Mouse (Mus musculus) hematopoietic stem cell, adult 5-6 weeks (primary cell): Measurements from ENCODE around the gene Camsap2. TPM values are rescaled to one million over a fixed set of nuclear protein-coding genes. Genes with fewer than 3 reads are reported as not detected.

Experiments used
- ATAC-seq, 2 experiments: fragments of 125-278 bp in 1 of 2; replicated peaks in 1 of 2; 2 replicates each; pipeline ENCODE4 v1.8.0; 2016 to 2017; ENCODE audit warnings: inconsistent platforms in 2 of 2, mild to moderate bottlenecking in 2 of 2, moderate number of reproducible peaks in 2 of 2, low read depth in 1 of 2, moderate TSS enrichment in 1 of 2; ENCODE audit not compliant: low FRiP score in 2 of 2, poor library complexity in 2 of 2, severe bottlenecking in 2 of 2, insufficient read depth in 1 of 2, low TSS enrichment in 1 of 2
- total RNA-seq: library from RNA; stranded (forward); fragments of 172-1452, 232-1000 nt; gene quantifications from 2 replicates; pipeline ENCODE4 v1.2.3, GENCODE M21; 2017

The Camsap2 gene
- total RNA-seq, 1 experiment from 2014 or later: 22.9 TPM

- no peak for ATAC-seq
Observed at GRCm38 (mm10) chr1:136347140-136347539, 1.2 kb upstream of the Camsap2 start.

GRCm38 (mm10) chr1:136346373-136347035, 600 bp upstream of the Camsap2 start:
- ATAC-seq: peak; percentile 8 to 38; a peak in 2 of 4 replicates

DNA sequence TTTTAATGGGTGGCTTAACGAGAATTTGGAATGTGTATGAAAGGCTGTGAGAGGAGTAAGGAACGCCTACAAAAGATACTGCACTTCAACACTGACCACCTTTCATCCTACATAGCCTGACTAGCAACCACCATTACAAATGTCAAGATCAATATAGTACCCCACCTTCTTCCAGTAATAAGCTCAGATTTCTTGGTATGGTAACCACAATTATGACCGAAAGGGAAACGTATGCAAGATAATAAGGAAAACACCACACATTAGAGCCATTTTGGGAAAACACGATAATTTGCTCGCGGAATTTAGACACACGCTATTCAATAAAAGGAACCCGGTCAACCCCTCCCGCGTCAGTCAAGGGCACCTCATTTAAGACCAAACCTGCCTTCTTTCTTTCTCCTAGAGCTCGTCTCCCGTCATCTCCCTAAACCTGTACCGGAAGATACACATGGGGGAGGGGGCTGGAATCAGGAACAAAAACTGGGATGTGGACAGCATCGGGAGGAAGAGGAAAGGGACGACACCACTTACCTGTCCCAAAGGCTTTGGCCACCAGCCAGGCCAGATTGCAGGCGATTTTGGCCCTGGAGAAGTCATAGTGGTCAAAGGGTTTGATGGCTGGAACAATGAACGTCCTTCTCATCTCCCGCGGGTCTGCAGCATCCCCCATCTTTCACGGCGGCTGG, 993 bp downstream of the Camsap2 start:
- no peak for ATAC-seq

DNA sequence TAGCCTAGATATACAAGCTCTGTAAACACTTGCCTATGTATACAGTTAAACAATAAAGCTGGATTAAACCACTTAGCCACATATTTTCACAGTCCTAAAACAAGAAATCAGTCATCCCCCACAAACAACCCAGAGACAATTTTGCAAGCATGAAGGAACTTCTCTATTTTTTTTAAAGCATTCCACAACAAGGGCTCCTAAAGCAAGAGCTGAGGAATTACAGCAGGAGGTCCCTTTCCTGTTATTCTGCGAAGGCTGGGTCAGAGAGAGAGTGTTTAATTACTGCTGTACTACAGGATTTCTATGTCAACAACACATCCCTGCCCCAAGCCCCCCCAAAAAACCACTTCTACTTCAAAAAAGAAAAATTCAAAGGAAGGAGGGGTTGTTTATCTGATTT, 1.6 kb downstream of the Camsap2 start:
- no peak for ATAC-seq

DNA sequence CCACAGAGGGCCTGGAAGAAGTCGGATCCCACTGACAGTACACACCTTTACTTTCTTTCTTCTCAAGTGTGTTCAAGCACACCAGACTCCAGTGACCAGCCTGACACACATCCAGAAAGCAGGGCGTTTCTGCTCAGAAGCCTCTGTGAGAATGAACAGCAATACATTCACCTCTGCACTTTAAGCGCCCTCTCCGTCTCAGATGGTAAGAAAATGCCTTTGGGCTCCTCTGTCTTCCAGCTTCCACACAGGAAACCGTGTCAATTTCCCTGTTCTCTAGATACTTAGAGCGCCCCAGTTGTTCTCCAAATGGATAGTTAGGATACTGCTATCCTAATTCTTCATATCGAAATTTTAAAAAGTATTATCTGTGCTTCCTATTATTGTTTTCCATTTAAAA, 2.2 kb downstream of the Camsap2 start:
- ATAC-seq: no peak

- peak in 1 of 2 experiments; percentile 17; a peak in 1 of 4 replicates for ATAC-seq
Observed at GRCm38 (mm10) chr1:136340541-136340940, 5.4 kb downstream of the Camsap2 start.

GRCm38 (mm10) chr1:136334743-136335142, 11.2 kb downstream of the Camsap2 start:
- ATAC-seq: no peak

GRCm38 (mm10) chr1:136333512-136333911, 12.4 kb downstream of the Camsap2 start:
- ATAC-seq: no peak

- ATAC-seq: no peak
Observed at GRCm38 (mm10) chr1:136333071-136333470, 12.8 kb downstream of the Camsap2 start.

- ATAC-seq: no peak; a peak in 1 of 4 replicates
Observed at GRCm38 (mm10) chr1:136331836-136332235, 14.1 kb downstream of the Camsap2 start.

GRCm38 (mm10) chr1:136329426-136329825, 16.5 kb downstream of the Camsap2 start:
- ATAC-seq: no peak

GRCm38 (mm10) chr1:136328640-136329039, 17.3 kb downstream of the Camsap2 start:
- no peak for ATAC-seq

- ATAC-seq: no peak
Observed at GRCm38 (mm10) chr1:136327638-136328037, 18.3 kb downstream of the Camsap2 start.

DNA sequence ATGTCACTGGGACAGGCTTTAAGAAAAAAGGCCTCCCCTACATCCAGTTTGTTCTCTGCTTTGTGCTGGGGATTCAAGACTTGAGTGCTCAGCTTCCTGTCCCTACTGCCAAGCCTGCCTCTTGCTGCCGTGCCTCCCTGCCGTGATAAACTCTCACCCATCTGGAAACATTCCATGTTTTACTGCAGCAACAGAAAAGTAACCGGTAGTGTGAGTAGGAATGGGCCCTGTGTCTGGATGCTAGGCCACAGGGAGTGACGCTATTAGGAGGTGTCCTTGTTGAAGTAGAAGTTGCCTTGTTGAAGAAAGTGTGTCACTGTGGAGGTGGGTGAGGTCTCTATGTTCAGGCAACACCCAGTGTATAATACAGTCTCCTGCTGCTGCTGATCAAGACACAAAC, 20.0 kb downstream of the Camsap2 start:
- peak in 1 of 2 experiments; percentile 29; a peak in 1 of 4 replicates for ATAC-seq

DNA sequence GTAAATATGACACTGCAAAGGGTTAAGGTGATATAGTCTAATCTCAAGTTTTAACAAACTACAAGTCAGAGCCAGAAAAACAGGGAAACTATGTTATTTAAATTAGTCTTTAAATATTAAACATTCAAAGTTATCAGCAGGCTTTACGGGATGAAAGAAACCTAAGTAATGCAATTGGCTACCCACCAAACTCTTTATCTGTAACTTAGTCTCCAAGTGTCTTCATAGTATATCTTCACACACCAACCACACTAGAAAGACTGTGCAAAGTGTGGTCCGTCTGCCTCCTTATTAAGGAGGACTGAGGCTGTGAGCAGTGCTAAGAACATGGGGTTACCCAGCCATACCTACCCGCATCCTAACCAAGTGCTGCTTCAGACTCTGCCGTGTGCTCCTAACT, 23.6 kb downstream of the Camsap2 start:
- ATAC-seq: no peak

DNA sequence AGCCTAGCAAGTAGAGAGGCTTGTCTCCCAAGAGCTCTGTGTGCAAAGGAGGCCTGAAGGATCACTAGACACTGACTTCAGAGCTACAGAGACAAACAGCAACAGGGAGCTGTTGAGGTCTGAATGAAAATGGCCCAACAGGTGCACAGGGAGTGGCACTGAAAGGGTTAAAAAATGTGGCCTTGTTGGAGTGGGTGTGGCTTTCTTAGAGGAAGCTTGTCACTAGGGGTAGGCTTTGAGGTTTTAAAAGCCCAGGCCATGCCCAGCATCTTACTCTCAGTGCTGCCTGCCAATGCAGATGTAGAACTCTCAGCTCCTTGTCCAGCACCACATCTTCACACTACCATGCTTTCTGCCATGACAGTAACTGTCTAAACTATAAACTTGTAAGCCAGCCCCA, 29.6 kb downstream of the Camsap2 start:
- ATAC-seq: no peak

DNA sequence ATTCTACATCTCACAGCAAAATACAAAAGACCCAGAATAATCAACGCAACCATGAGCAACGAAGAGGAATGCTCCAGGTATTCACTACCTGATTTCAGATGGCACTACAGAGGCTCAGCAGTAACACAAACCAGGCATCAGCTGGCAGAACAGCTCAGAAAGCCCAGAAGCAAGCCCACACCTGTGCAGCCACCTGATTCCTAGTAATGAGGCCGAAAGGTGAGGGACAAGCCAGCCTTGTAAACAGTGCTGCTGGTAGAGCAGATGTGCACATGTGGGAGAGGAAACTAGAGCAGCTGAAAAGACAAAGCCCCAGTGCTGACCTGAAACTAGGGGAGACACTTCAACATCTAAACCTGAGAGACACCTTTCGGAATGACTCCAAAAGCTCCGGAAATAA, 36.7 kb downstream of the Camsap2 start:
- no peak for ATAC-seq

GRCm38 (mm10) chr1:136306424-136306823, 39.5 kb downstream of the Camsap2 start:
- peak; percentile 68 to 69 for ATAC-seq

GRCm38 (mm10) chr1:136293961-136294360, 51.9 kb downstream of the Camsap2 start:
- no peak for ATAC-seq
